Mouse (Mus musculus) spleen, adult 2 months (tissue): Measurements from ENCODE around the gene Pdgfra. TPM values are rescaled to one million over a fixed set of nuclear protein-coding genes. Genes with fewer than 3 reads are reported as not detected.

Experiments used
- DNase-seq, 2 experiments: peaks; one replicate each; pipeline versions ENCODE4 v3.0.0 to v3.0.0-alpha.2; 2012 to 2021; ENCODE audit warnings: low spot score in 2 of 2, low read depth in 1 of 2
- H3K27ac ChIP-seq: fragments of 200-500 bp; 2 replicates; pipeline ENCODE4 v1.5.1; 2012; ENCODE audit warnings: low read length, inconsistent platforms; ENCODE audit not compliant: insufficient read depth
- H3K27me3 ChIP-seq: fragments of 200-500 bp; 2 replicates; pipeline ENCODE4 v1.6.1; 2012; ENCODE audit warnings: mild to moderate bottlenecking, moderate library complexity, low read length, inconsistent platforms; ENCODE audit not compliant: control insufficient read depth, insufficient read depth
- H3K36me3 ChIP-seq: fragments of 200-500 bp; 2 replicates; pipeline ENCODE4 v1.6.1; 2012; ENCODE audit warnings: mild to moderate bottlenecking, low read length, inconsistent platforms; ENCODE audit not compliant: control insufficient read depth, insufficient read depth
- H3K4me1 ChIP-seq: fragments of 200-500 bp; 2 replicates; pipeline ENCODE4 v1.6.1; 2011; ENCODE audit warnings: inconsistent platforms; ENCODE audit not compliant: control insufficient read depth, insufficient read depth, insufficient read length
- H3K4me3 ChIP-seq: fragments of 200-500 bp; 2 replicates; pipeline ENCODE4 v1.5.1; 2011; ENCODE audit warnings: mild to moderate bottlenecking, inconsistent platforms; ENCODE audit not compliant: insufficient read depth, insufficient read length; ENCODE audit errors: extremely low read depth
- CTCF ChIP-seq: fragments of 200-500 bp; IDR thresholded peaks from 2 replicates; pipeline ENCODE4 v1.5.1; 2011; ENCODE audit warnings: mild to moderate bottlenecking, inconsistent platforms; ENCODE audit not compliant: insufficient read depth, insufficient read length, insufficient replicate concordance; ENCODE audit errors: extremely low read depth
- POLR2A ChIP-seq: fragments of 200-500 bp; IDR thresholded peaks from 2 replicates; pipeline ENCODE4 v1.6.1; 2011; ENCODE audit warnings: low read depth, low read length, inconsistent platforms
- WGBS: fragments of 180-500 bp; shearing (Covaris S2); methylation state at CpG from one replicate; pipeline ENCODE4 v1.1.7; 2018; 5-methylcytosine and 5-hydroxymethylcytosine counted together
- polyA plus RNA-seq: library from polyadenylated mRNA; depleted of rRNA; stranded (reverse); fragments of >200 nt; gene quantifications from 2 replicates; pipeline ENCODE4 v1.2.3, GENCODE M21; 2012

The Pdgfra gene
- polyA plus RNA-seq, 1 experiment: 7.8 TPM

DNA sequence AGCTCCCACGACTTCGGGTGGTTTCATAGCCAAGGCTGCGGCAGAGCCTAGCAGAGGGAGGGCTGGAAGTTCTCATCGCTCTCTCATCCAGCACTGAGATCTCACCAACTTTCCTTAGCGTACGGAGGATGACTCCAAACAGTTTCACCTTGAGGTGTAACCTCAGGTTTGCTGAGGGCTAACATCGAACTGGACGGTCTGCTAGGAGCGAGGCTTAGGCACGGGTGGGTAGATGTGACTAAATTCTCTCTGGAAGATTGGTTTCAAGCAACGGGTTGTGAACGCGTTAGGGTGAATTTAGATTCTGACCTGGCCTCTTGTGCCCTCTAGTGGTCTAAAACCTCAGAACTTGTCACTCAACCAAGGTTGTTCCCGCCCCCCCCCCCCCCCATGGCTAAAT is 9.0 kb upstream of the Pdgfra start:
- H3K27me3 ChIP-seq: peaks cover under 1% of the 10 kb centered on the region; the same call in 1 of the 2 replicates
- 6% methylated on average over 14 of the region's 14 CpGs for WGBS
- no peak overlapping the region for H3K27ac ChIP-seq
- H3K4me1 ChIP-seq: no peaks in the 10 kb centered on the region
- TF ChIP-seq POLR2A: no peak
- peak; percentile 34; the same call in 1 of the 2 replicates for TF ChIP-seq CTCF
- H3K4me3 ChIP-seq: no peak overlapping the region
- no peaks in the 10 kb centered on the region for H3K36me3 ChIP-seq
- DNase-seq: peak; percentile 32 to 34

DNA sequence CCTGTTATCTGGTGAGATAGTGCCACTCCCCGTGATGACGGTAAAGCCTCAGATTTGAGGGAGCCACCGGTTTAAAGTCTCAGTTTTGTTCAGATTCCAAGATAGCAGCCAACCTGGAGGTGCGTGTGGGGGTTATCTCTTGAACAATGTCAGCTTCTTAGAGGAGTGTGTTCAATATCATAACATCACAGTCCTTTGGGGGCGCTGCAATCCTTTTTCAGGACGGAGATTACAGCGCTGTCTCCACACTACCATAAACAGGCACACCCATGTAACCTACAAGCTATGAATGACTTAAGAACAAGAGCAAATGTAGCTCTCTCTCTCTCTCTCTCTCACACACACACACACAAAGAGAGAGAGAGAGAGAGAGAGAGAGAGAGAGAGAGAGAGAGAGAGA is 8.3 kb upstream of the Pdgfra start:
- H3K27me3 ChIP-seq: peaks cover 6% of the 10 kb centered on the region
- TF ChIP-seq POLR2A (no peak), CTCF (no peak)
- no peak for DNase-seq
- H3K36me3 ChIP-seq: no peaks in the 10 kb centered on the region
- no peaks in the 10 kb centered on the region for H3K4me1 ChIP-seq
- 69% methylated on average over 7 of the region's 7 CpGs for WGBS
- H3K27ac ChIP-seq: no peak overlapping the region
- H3K4me3 ChIP-seq: no peak overlapping the region

DNA sequence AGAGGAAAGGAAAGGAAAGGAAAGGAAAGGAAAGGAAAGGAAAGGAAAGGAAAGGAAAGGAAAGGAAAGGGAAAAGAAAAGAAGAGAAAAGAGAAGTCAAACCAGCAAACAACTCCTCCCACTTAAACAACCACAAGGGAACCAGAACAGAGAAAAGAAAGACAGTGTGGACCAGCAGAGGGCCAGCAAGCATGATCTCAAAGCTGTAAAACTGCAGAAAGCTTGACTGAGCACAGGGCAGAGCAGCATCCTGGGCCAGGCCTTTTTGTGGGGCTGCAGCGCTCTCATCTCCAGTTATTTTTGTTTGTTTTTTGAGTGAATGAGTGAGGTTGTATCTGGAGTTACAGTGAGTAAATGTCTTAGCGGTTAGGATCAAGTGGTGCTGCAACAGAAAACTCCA is 6.8 kb upstream of the Pdgfra start:
- no peaks in the 10 kb centered on the region for H3K36me3 ChIP-seq
- DNase-seq: no peak
- TF ChIP-seq CTCF (no peak), POLR2A (no peak)

DNA sequence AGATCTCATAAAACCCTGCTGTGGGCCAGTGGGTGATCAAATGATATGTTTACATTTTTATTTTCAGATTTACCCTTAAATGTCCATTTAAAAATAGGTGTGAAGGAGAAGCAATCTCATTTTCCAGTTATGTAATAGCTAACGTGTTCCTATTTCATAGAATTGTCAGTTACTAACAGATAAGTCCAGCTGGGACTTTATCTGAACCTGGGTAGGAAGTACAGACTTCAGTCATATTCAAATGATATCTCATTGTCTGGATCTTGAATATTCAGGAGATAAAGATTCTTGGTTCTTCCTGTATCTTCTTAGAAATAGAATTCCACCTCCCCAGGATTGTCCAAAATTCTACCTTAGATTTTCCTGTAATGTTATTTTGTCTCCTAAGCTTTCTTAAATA is 5.6 kb upstream of the Pdgfra start:
- peaks cover 16% of the 10 kb centered on the region for H3K27me3 ChIP-seq
- H3K27ac ChIP-seq: no peak overlapping the region

More for the DNA sequence above, 6.8 kb upstream of the Pdgfra start:
- Histone ChIP-seq H3K4me3 (no peak overlapping the region), H3K4me1 (no peaks in the 10 kb centered on the region), H3K27me3 (peaks cover 16% of the 10 kb centered on the region), H3K27ac (no peak overlapping the region)
- WGBS: 86% methylated on average over 2 of the region's 2 CpGs

GRCm38 (mm10) chr5:75148343-75149127 is 3.6 kb upstream of the Pdgfra start:
- Histone ChIP-seq H3K27ac (no peak overlapping the region), H3K36me3 (no peaks in the 10 kb centered on the region), H3K4me1 (no peaks in the 10 kb centered on the region), H3K27me3 (peaks cover 25% of the 10 kb centered on the region), H3K4me3 (no peak overlapping the region)
- TF ChIP-seq CTCF (no peak), POLR2A (no peak)
- no peak for DNase-seq
- WGBS: 11% methylated on average over 30 of the region's 30 CpGs

More for the DNA sequence above, 5.6 kb upstream of the Pdgfra start:
- TF ChIP-seq CTCF (no peak), POLR2A (no peak)
- H3K36me3 ChIP-seq: no peaks in the 10 kb centered on the region
- H3K4me3 ChIP-seq: no peak overlapping the region
- no peak for DNase-seq
- H3K4me1 ChIP-seq: no peaks in the 10 kb centered on the region
- WGBS: 49% methylated on average over 1 of the region's 1 CpGs

DNA sequence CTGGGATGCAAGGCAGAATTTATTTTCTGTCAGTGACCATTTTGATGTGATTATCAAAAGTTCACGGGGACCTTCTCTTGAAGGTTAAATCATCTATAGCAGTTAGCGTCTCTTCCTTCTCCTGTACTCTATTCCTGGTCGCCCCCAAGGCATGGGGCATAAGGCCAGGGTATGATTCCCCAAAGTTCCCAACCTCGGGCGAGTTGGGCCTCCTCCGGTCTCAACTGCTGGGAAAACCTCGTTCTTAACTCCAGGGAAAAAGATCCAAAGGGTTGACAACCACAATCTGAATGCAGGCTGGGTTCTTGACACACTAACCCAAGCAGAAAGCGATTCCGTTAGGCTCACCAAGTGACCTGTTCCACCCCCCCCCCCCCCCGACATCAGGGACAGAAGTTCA is 2.7 kb upstream of the Pdgfra start:
- Histone ChIP-seq H3K36me3 (no peaks in the 10 kb centered on the region), H3K27ac (no peak overlapping the region), H3K4me1 (no peaks in the 10 kb centered on the region), H3K27me3 (peaks cover 30% of the 10 kb centered on the region), H3K4me3 (no peak overlapping the region)
- 14% methylated on average over 10 of the region's 10 CpGs for WGBS
- DNase-seq: no peak
- TF ChIP-seq POLR2A: no peak
- no peak for TF ChIP-seq CTCF

- no peaks in the 10 kb centered on the region for H3K4me1 ChIP-seq
- DNase-seq: no peak
- no peaks in the 10 kb centered on the region for H3K36me3 ChIP-seq
- peaks cover 30% of the 10 kb centered on the region for H3K27me3 ChIP-seq
- WGBS: 3% methylated on average over 11 of the region's 11 CpGs
- no peak overlapping the region for H3K4me3 ChIP-seq
- no peak for TF ChIP-seq POLR2A
- no peak for TF ChIP-seq CTCF
- H3K27ac ChIP-seq: no peak overlapping the region
These were observed 2.2 kb upstream of the Pdgfra start for GRCm38 (mm10) chr5:75149880-75150279.
